Mouse (Mus musculus) heart, embryonic 10.5 days (tissue): ENCODE results near the gene Ear6. TPM values are rescaled to one million over a fixed set of nuclear protein-coding genes. Genes with fewer than 3 reads are reported as not detected.

Source experiments
- DNase-seq: peaks from one replicate; pipeline ENCODE4 v3.0.0-alpha.2; 2017; ENCODE audit warnings: low spot score
- H3K27ac ChIP-seq: fragments of 300-500 bp; sonication (generic); 2 replicates; pipeline ENCODE4 v1.5.1; 2016; ENCODE audit warnings: mild to moderate bottlenecking
- H3K27me3 ChIP-seq: fragments of 300-500 bp; sonication (generic); 2 replicates; pipeline ENCODE4 v1.6.1; 2016; ENCODE audit warnings: mild to moderate bottlenecking; ENCODE audit not compliant: poor library complexity, insufficient read depth, severe bottlenecking
- H3K36me3 ChIP-seq: fragments of 300-500 bp; sonication (generic); 2 replicates; pipeline ENCODE4 v1.6.1; 2016; ENCODE audit warnings: mild to moderate bottlenecking, moderate library complexity
- H3K4me1 ChIP-seq: fragments of 300-500 bp; sonication (generic); 2 replicates; pipeline ENCODE4 v1.6.1; 2016; ENCODE audit warnings: mild to moderate bottlenecking
- H3K4me3 ChIP-seq: fragments of 300-500 bp; sonication (generic); 2 replicates; pipeline ENCODE4 v1.5.1; 2016; ENCODE audit warnings: mild to moderate bottlenecking, moderate library complexity
- H3K9me3 ChIP-seq: fragments of 300-500 bp; sonication (generic); 2 replicates; pipeline ENCODE4 v1.6.1; 2016; ENCODE audit warnings: mild to moderate bottlenecking, moderate library complexity
- WGBS: fragments of 180-500 bp; shearing (Covaris S2); methylation state at CpG from one replicate; pipeline ENCODE4 v1.1.7; 2016; 5-methylcytosine and 5-hydroxymethylcytosine counted together
- polyA plus RNA-seq: library from polyadenylated mRNA; unstranded; fragments of >200 nt; fragmentation: Nextera tagmentation; extraction: Ambion mirVana; gene quantifications from 2 replicates; pipeline ENCODE4 v1.2.1, GENCODE M21; 2016

The Ear6 gene
- polyA plus RNA-seq, 1 experiment from 2014 or later, result not detected

DNA sequence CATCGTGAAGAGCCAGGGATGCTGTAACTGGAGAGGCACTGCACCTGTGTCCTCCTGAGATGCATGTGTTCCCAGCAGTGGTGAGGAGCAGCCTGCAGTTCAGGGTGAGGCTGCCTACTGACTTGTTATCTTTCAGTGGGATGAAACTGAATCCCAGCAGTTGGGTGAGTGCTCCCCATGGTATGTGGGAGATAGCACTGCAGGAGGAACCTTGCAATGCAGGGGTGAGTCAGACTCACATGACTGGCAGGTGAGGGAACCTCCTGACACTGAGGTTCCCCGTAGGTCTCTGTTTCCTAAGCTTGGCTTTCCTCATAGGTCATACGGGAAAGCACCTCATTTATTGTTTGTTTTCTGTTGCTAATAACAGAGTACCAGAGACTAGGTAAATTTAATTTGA lies 24.0 kb downstream of the Ear6 start:
- no peak overlapping the region for H3K27ac ChIP-seq

DNA sequence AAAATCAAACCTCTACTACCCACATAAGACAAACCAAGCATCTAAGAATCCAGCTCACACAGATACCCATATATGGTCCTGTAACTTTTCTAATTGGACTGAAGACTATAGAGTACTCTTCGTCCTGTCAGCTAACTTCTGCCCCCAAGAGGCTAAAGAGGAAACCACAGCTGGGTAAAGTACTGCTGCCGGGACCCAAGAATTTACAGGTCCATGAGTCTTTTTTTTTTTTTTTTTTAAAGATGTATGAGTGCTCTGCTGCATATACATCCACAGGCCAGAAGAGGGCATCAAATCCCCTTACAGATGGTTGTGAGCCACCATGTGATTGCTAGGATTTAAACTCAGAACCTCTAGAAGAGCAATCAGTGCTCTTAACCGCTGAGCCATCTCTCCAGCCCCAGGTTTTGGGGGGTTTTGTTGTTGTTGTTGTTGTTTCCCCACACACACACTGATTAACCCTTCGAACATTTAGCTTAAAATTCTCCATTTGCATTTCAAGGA lies 30.1 kb downstream of the Ear6 start:
- Histone ChIP-seq H3K9me3 (no peaks in the 10 kb centered on the region), H3K4me1 (peaks cover 12% of the 10 kb centered on the region), H3K27me3 (no peaks in the 10 kb centered on the region), H3K4me3 (peak overlapping the region; percentile 85), H3K36me3 (peaks cover 23% of the 10 kb centered on the region), H3K27ac (peak overlapping the region; percentile 90)
- under 1% methylated on average over 4 of the region's 4 CpGs for WGBS
- DNase-seq, result peak; percentile 81

More for the DNA sequence above, 24.0 kb downstream of the Ear6 start:
- 78% methylated on average over 3 of the region's 3 CpGs for WGBS
- Histone ChIP-seq H3K36me3 (no peaks in the 10 kb centered on the region), H3K4me1 (no peaks in the 10 kb centered on the region), H3K27me3 (no peaks in the 10 kb centered on the region), H3K9me3 (no peaks in the 10 kb centered on the region), H3K4me3 (no peak overlapping the region)
- no peak for DNase-seq

- Histone ChIP-seq H3K4me3 (peak overlapping the region; percentile 85), H3K36me3 (peaks cover 28% of the 10 kb centered on the region), H3K4me1 (peaks cover 12% of the 10 kb centered on the region), H3K27ac (peak overlapping the region; percentile 90), H3K9me3 (no peaks in the 10 kb centered on the region), H3K27me3 (no peaks in the 10 kb centered on the region)
- DNase-seq, result no peak
- WGBS, result 1% methylated on average over 14 of the region's 14 CpGs
Observed at GRCm38 (mm10) chr14:51884031-51884544, 30.6 kb downstream of the Ear6 start.

GRCm38 (mm10) chr14:51884598-51885331 lies 31.3 kb downstream of the Ear6 start, which contains the start of gene Mettl17:
Gene Mettl17, plus strand, starts transcription at chr14:51884842.
- Histone ChIP-seq H3K27me3 (no peaks in the 10 kb centered on the region), H3K27ac (peak within 1 kb of the TSS; percentile 90), H3K36me3 (peaks cover 35% of the 10 kb centered on the region), H3K4me1 (peaks cover 12% of the 10 kb centered on the region), H3K4me3 (peak within 1 kb of the TSS; percentile 85), H3K9me3 (no peaks in the 10 kb centered on the region)
- WGBS, result 0% methylated on average over 43 of the region's 43 CpGs
- peak; percentile 98 for DNase-seq

DNA sequence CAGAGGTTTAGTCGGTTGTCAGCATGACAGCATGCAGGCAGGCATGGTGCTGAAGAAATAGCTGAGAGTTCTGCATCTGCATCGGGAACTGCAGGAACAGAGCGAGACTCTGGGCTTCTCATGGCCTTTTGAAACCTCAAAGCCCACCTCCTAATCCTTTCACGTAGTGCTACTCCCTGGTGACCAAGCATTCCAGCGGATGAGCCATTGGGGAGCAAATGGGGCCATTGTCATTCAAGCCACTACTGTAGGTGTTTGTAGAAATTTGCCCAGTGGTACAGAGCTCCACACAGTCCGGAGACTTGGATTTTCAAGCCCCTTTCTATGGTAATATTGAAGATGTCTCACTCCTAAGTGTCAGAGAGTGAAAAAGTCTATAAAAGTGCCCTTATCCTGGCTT lies 32.6 kb downstream of the Ear6 start:
- no peak overlapping the region for H3K27ac ChIP-seq
- no peaks in the 10 kb centered on the region for H3K27me3 ChIP-seq
- peaks cover 12% of the 10 kb centered on the region for H3K4me1 ChIP-seq
- no peak for DNase-seq
- H3K4me3 ChIP-seq, result peak overlapping the region; percentile 85; the same call in 1 of the 2 replicates
- H3K36me3 ChIP-seq, result peaks cover 48% of the 10 kb centered on the region
- no peaks in the 10 kb centered on the region for H3K9me3 ChIP-seq
- WGBS, result 67% methylated on average over 6 of the region's 6 CpGs

DNA sequence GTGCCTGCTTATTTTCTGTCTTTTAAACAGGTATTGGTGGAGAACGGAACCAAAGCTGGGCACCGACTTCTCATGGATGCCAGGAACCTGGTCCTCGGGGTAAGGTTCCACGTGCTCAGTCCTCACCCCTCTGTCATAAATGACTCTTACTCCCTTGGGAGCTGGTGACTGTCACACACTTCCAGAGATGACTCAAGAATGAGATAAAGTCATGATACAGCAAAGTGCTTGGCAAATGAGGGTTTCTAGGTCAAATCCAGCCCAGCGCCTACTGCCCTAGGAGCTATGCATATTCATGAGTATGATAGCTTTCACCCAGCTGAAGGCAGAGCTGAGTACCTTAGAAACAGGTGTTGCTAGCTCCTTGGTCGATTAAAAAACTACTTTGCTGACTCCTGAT lies 36.3 kb downstream of the Ear6 start:
- 84% methylated on average over 6 of the region's 6 CpGs for WGBS
- no peaks in the 10 kb centered on the region for H3K27me3 ChIP-seq
- H3K4me3 ChIP-seq, result no peak overlapping the region
- H3K27ac ChIP-seq, result no peak overlapping the region
- H3K4me1 ChIP-seq, result peaks cover 27% of the 10 kb centered on the region
- H3K36me3 ChIP-seq, result peaks cover 62% of the 10 kb centered on the region
- DNase-seq, result no peak
- no peaks in the 10 kb centered on the region for H3K9me3 ChIP-seq

DNA sequence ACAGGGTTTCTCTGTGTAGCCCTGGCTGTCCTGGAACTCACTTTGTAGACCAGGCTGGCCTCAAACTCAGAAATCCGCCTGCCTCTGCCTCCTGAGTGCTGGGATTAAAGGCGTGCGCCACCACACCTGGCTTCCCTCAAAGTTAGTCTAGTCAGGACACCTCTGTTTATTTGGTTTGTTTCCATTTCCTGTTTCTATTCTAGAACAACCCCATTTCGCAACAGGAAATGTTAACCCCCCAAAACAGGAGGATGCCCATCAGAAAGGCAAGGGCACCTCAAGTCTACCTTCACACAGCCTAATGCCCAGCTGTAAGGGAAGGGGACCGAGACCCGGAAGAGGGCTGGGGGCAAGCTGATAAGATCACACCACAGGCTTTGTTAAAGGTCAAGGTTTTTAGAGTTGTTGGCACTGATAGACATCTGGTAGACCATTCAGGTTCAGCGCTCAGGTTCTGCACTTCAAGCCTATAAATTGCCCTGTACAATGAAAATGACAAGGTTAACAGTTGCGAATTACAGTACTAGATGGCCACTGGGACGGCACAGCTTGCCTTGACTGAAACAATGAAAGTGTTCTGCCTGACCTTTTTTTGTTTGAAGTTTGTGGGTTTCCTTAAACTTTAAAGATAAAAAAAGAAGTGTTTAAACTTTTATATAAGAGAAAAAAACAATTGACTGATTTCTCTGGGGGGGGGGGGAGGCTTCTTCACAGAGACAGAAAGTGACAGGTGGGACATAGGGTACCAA lies 38.9 kb downstream of the Ear6 start, which contains the start of gene Slc39a2:
TSS of gene Slc39a2 (plus strand) at position 699 of the 749 bp plus-strand sequence.
- 90% methylated on average over 9 of the region's 9 CpGs for WGBS
- no peak for DNase-seq
- Histone ChIP-seq H3K27me3 (no peaks in the 10 kb centered on the region), H3K36me3 (peaks cover 50% of the 10 kb centered on the region), H3K4me3 (no peak within 1 kb of the TSS), H3K9me3 (no peaks in the 10 kb centered on the region), H3K4me1 (peaks cover 14% of the 10 kb centered on the region), H3K27ac (no peak within 1 kb of the TSS)

- Histone ChIP-seq H3K27me3 (no peaks in the 10 kb centered on the region), H3K27ac (no peak overlapping the region), H3K9me3 (no peaks in the 10 kb centered on the region), H3K4me3 (no peak overlapping the region), H3K36me3 (peaks cover 42% of the 10 kb centered on the region), H3K4me1 (peaks cover 14% of the 10 kb centered on the region)
- no peak for DNase-seq
- WGBS, result 18% methylated on average over 10 of the region's 10 CpGs
Observed at GRCm38 (mm10) chr14:51893094-51893794, 39.7 kb downstream of the Ear6 start.

GRCm38 (mm10) chr14:51893809-51894208 lies 40.3 kb downstream of the Ear6 start:
- Histone ChIP-seq H3K9me3 (no peaks in the 10 kb centered on the region), H3K27me3 (no peaks in the 10 kb centered on the region), H3K4me3 (no peak overlapping the region), H3K27ac (no peak overlapping the region), H3K36me3 (peaks cover 36% of the 10 kb centered on the region), H3K4me1 (peaks cover 14% of the 10 kb centered on the region)
- no peak for DNase-seq
- 49% methylated on average over 3 of the region's 3 CpGs for WGBS

DNA sequence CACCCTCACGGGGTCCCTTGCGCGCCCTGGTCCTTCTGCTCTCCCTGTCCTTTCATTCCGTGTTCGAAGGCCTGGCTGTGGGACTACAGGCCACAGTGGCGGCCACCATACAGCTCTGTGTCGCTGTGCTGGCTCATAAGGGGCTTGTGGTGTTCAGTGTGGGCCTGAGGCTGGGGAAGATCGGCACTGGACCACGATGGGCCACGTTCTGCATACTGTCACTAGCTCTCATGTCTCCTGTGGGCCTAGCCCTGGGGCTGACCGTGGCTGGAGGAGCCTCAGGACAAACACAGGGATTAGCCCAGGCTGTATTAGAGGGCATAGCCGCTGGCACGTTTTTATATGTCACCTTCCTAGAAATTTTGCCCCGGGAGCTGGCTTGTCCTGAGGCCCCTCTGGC lies 41.6 kb downstream of the Ear6 start:
- H3K27ac ChIP-seq, result no peak overlapping the region
- no peaks in the 10 kb centered on the region for H3K9me3 ChIP-seq
- 76% methylated on average over 14 of the region's 14 CpGs for WGBS

GRCm38 (mm10) chr14:51896019-51896418 lies 42.5 kb downstream of the Ear6 start:
- WGBS, result 64% methylated on average over 6 of the region's 6 CpGs
- no peak for DNase-seq
- Histone ChIP-seq H3K27ac (no peak overlapping the region), H3K36me3 (peaks cover 14% of the 10 kb centered on the region), H3K4me1 (peaks cover 14% of the 10 kb centered on the region), H3K27me3 (no peaks in the 10 kb centered on the region), H3K9me3 (no peaks in the 10 kb centered on the region), H3K4me3 (no peak overlapping the region)

More for the DNA sequence above, 41.6 kb downstream of the Ear6 start:
- Histone ChIP-seq H3K36me3 (peaks cover 24% of the 10 kb centered on the region), H3K4me3 (no peak overlapping the region), H3K4me1 (peaks cover 14% of the 10 kb centered on the region), H3K27me3 (no peaks in the 10 kb centered on the region)
- no peak for DNase-seq

DNA sequence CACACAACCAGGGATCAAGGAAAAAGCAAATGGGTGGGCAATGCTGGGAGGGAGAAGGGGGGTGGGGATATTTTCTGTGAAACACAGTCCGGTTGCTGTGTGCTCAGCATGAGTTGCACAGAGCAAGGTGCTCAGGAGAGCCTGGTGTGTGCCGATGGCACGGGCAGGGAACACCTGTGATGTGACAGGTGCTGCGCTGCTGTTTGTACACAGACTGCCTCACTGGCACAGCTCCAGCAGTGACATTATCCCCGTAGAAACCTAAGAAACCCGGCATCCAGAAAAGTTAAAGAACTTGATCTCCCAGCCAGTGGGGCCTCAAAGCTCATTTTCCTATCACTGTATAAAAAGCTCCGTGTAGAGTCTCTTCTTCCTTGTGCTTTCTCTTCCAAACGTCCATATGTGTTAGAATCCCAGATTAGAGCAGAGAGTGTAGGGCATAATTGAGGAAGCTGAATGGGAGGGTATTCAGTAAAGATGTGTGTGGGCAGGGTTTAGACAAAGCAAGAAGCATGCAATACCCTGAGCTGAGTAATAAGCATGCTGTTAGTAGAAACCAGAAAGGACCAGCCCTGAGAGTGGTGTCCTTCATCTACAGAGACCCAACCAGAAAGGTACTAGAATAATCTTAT lies 43.2 kb downstream of the Ear6 start:
- Histone ChIP-seq H3K27me3 (no peaks in the 10 kb centered on the region), H3K4me1 (peaks cover 14% of the 10 kb centered on the region), H3K4me3 (no peak overlapping the region), H3K9me3 (no peaks in the 10 kb centered on the region), H3K27ac (no peak overlapping the region), H3K36me3 (peaks cover 8% of the 10 kb centered on the region)
- DNase-seq, result no peak
- 77% methylated on average over 8 of the region's 8 CpGs for WGBS
